19 mouse cellular contexts compared by ENCODE assay signal in the genomic region with DNA sequence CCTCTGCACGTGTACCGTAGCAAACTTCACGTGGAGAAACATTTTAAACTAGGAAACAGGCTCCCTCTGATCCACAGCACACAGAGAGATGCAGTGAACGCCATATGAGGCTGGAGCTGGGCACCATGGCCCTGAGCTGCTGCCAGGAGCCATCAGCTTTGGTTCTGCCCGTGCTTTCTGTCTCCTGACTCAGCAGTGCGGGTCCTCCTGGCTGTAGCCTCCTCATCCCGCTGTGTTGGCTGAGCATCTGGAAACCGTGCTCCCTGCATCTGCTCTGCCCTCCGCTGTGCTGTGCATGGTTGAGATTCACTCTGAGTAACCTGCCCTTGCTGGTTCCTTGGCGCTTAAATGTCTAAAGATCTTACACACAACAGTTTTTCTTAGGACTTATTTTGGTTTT. TPM values are rescaled to one million over a fixed set of nuclear protein-coding genes. Genes with fewer than 3 reads are reported as not detected.
DNase-seq lines count a peak whose midpoint lies in the region; ATAC-seq and TF ChIP-seq lines count a peak whose summit lies in the region.
"Had no signal": no experiment of that assay in that cellular context is flagged by ENCODE, and none has a peak within 500 bp of the region (broad histone marks: within the 10 kb centered on the region; RNA-seq: fewer than 3 reads in every experiment).

No protein-coding gene starts in this region.

- H3K9me3 ChIP-seq in forebrain, embryonic 13.5 days (replicated peaks), result no peaks in the 10 kb centered on the region
- H3K9me3 ChIP-seq in forebrain, embryonic 11.5 days (ENCODE audit: control insufficient read depth, low read length), result no peaks in the 10 kb centered on the region
- H3K9me3 ChIP-seq in midbrain, postnatal 0 days (ENCODE audit: low read length), result no peaks in the 10 kb centered on the region
- H3K9me3 ChIP-seq in midbrain, embryonic 13.5 days, result no peaks in the 10 kb centered on the region
- H3K9me3 ChIP-seq: G1E; heart, embryonic 13.5 days; neural tube, embryonic 13.5 days; stomach, embryonic 15.5 days had no signal

- no peak for TF ChIP-seq POLR2A in olfactory bulb, adult 2 months (IDR thresholded peaks at IDR 0.05; ENCODE audit: insufficient read depth, low read depth, low read length)

- TF ChIP-seq CTCF in layer of hippocampus, adult 2 months (conservative IDR thresholded peaks at IDR 0.05), result no peak
- TF ChIP-seq CTCF in midbrain, postnatal 0 days (IDR thresholded peaks at IDR 0.05), result no peak
- TF ChIP-seq CTCF in olfactory bulb, adult 2 months (IDR thresholded peaks at IDR 0.05; ENCODE audit: insufficient read depth, low read depth, low read length), result no peak

- H3K36me3 ChIP-seq in forebrain, embryonic 13.5 days (ENCODE audit: poor library complexity, severe bottlenecking), result no peaks in the 10 kb centered on the region
- no peaks in the 10 kb centered on the region for H3K36me3 ChIP-seq in forebrain, embryonic 11.5 days (ENCODE audit: control insufficient read depth, insufficient read depth, low read length)
- H3K36me3 ChIP-seq in midbrain, postnatal 0 days (ENCODE audit: insufficient read depth, low read length), result no peaks in the 10 kb centered on the region
- no peaks in the 10 kb centered on the region for H3K36me3 ChIP-seq in midbrain, embryonic 13.5 days
- H3K36me3 ChIP-seq: G1E; heart, embryonic 13.5 days; neural tube, embryonic 13.5 days; stomach, embryonic 15.5 days had no signal

- peak overlapping the region; percentile 31; the same call in 1 of the 2 replicates for H3K27ac ChIP-seq in forebrain, embryonic 13.5 days
- H3K27ac ChIP-seq in forebrain, embryonic 11.5 days (ENCODE audit: low read depth, low read length), result no peak overlapping the region
- H3K27ac ChIP-seq in layer of hippocampus, adult 2 months, result peak overlapping the region; percentile 74
- H3K27ac ChIP-seq in midbrain, postnatal 0 days (ENCODE audit: low read depth, low read length), result no peak overlapping the region
- H3K27ac ChIP-seq in midbrain, embryonic 13.5 days, result no peak overlapping the region
- H3K27ac ChIP-seq in olfactory bulb, adult 2 months (ENCODE audit: insufficient read depth, low read depth, low read length), result peak overlapping the region; percentile 29; the same call in 1 of the 2 replicates
- H3K27ac ChIP-seq: heart, embryonic 13.5 days; macrophage; neural tube, embryonic 13.5 days; stomach, embryonic 15.5 days had no signal

- ATAC-seq in forebrain, embryonic 13.5 days, result no peak
- no peak for ATAC-seq in forebrain, embryonic 11.5 days (replicated peaks; ENCODE audit: low FRiP score)
- ATAC-seq in midbrain, postnatal 0 days (ENCODE audit: low FRiP score), result no peak
- no peak for ATAC-seq in midbrain, embryonic 13.5 days

- WGBS in forebrain, embryonic 13.5 days, result 82% methylated on average over 10 of the region's 10 CpGs
- 86% methylated on average over 10 of the region's 10 CpGs for WGBS in forebrain, embryonic 11.5 days
- 77% methylated on average over 10 of the region's 10 CpGs for WGBS in midbrain, postnatal 0 days
- WGBS in midbrain, embryonic 13.5 days, result 85% methylated on average over 10 of the region's 10 CpGs
- WGBS in olfactory bulb, adult 2 months, result 41% methylated on average over 10 of the region's 10 CpGs

- H3K4me2 ChIP-seq in forebrain, embryonic 13.5 days, result no peak overlapping the region
- H3K4me2 ChIP-seq in forebrain, embryonic 11.5 days (ENCODE audit: low read depth, low read length, severe bottlenecking), result no peak overlapping the region
- no peak overlapping the region for H3K4me2 ChIP-seq in midbrain, postnatal 0 days (ENCODE audit: low read depth, low read length, poor library complexity, severe bottlenecking)
- H3K4me2 ChIP-seq in midbrain, embryonic 13.5 days (replicated peaks), result no peak overlapping the region
- H3K4me2 ChIP-seq: heart, embryonic 13.5 days; neural tube, embryonic 13.5 days; stomach, embryonic 15.5 days had no signal

- peaks cover 11% of the 10 kb centered on the region for H3K4me1 ChIP-seq in forebrain, embryonic 13.5 days
- H3K4me1 ChIP-seq in forebrain, embryonic 11.5 days (replicated peaks; ENCODE audit: control insufficient read depth, insufficient read depth, low read length), result no peaks in the 10 kb centered on the region
- 0 out of 2 replicates have a peak, but pooled peaks cover 6% of the 10 kb centered on the region for H3K4me1 ChIP-seq in midbrain, postnatal 0 days (ENCODE audit: insufficient read depth, low read length)
- H3K4me1 ChIP-seq in midbrain, embryonic 13.5 days (replicated peaks), result peaks cover 5% of the 10 kb centered on the region; the same call in 1 of the 2 replicates
- peaks cover 34% of the 10 kb centered on the region for H3K4me1 ChIP-seq in olfactory bulb, adult 2 months (ENCODE audit: control insufficient read depth, insufficient read depth, low read length)

- DNase-seq in forebrain, embryonic 11.5 days (ENCODE audit: low spot score), result no peak
- no peak for DNase-seq in layer of hippocampus, adult 2 months (ENCODE audit: low spot score in 2 of 2)
- no peak for DNase-seq in layer of hippocampus, adult 11-12 months (ENCODE audit: low spot score)
- peak; percentile 67 for DNase-seq in midbrain, postnatal 0 days (ENCODE audit: low spot score)
- DNase-seq in heart, postnatal 4 days, result no peak
- DNase-seq: adrenal gland, adult 8-10 months; kidney, postnatal 14 days; lung, adult 2 months; spleen, adult 18-20 months; thymus, postnatal 14 days had no signal

- H3K27me3 ChIP-seq in forebrain, embryonic 13.5 days, result no peaks in the 10 kb centered on the region
- H3K27me3 ChIP-seq in forebrain, embryonic 11.5 days (ENCODE audit: control insufficient read depth, insufficient read depth, low read length), result no peaks in the 10 kb centered on the region
- H3K27me3 ChIP-seq in midbrain, postnatal 0 days (ENCODE audit: insufficient read depth, low read length), result no peaks in the 10 kb centered on the region
- no peaks in the 10 kb centered on the region for H3K27me3 ChIP-seq in midbrain, embryonic 13.5 days
- H3K27me3 ChIP-seq: heart, embryonic 13.5 days; neural tube, embryonic 13.5 days; stomach, embryonic 15.5 days had no signal

- no peak overlapping the region for H3K9ac ChIP-seq in forebrain, embryonic 13.5 days
- H3K9ac ChIP-seq in forebrain, embryonic 11.5 days (ENCODE audit: low read length), result no peak overlapping the region
- H3K9ac ChIP-seq in midbrain, postnatal 0 days (replicated peaks; ENCODE audit: low read length, poor library complexity, severe bottlenecking), result no peak overlapping the region
- no peak overlapping the region for H3K9ac ChIP-seq in midbrain, embryonic 13.5 days (replicated peaks)
- H3K9ac ChIP-seq: heart, embryonic 13.5 days; neural tube, embryonic 13.5 days; stomach, embryonic 15.5 days had no signal

- no peak overlapping the region for H3K4me3 ChIP-seq in forebrain, embryonic 13.5 days
- H3K4me3 ChIP-seq in forebrain, embryonic 11.5 days (ENCODE audit: low read depth, low read length), result no peak overlapping the region
- no peak overlapping the region for H3K4me3 ChIP-seq in layer of hippocampus, adult 2 months
- H3K4me3 ChIP-seq in midbrain, postnatal 0 days (ENCODE audit: low read depth, low read length), result no peak overlapping the region
- no peak overlapping the region for H3K4me3 ChIP-seq in midbrain, embryonic 13.5 days (replicated peaks)
- H3K4me3 ChIP-seq in olfactory bulb, adult 2 months (ENCODE audit: insufficient read depth, low read depth, low read length), result no peak overlapping the region
- H3K4me3 ChIP-seq: heart, embryonic 13.5 days; neural tube, embryonic 13.5 days; stomach, embryonic 15.5 days had no signal

RNA-seq across cellular contexts. Expression of gene Zfp664, which starts 39.7 kb away (rescaled TPM):
- polyA plus RNA-seq in forebrain, embryonic 13.5 days (2015; fragmentation: Nextera tagmentation; extraction: Ambion mirVana), result 148 and 168 TPM in 2 replicates
- polyA plus RNA-seq in forebrain, embryonic 11.5 days (2014; fragmentation: Nextera tagmentation; extraction: Ambion mirVana), result 139 and 166 TPM in 2 replicates
- 10 to 100 TPM; 65.1 to 66.1 TPM for total RNA-seq in layer of hippocampus, adult 2 months (2021)
- 29.2 and 44.4 TPM in 2 replicates for total RNA-seq in midbrain, postnatal 0 days (2014; rRNA removed)
- 50.0 and 50.2 TPM in 2 replicates for polyA plus RNA-seq in midbrain, postnatal 0 days (2015; fragmentation: Nextera tagmentation; extraction: Ambion mirVana)
- polyA plus RNA-seq in midbrain, embryonic 13.5 days (2015; fragmentation: Nextera tagmentation; extraction: Ambion mirVana), result 163 and 174 TPM in 2 replicates
- 74.3 TPM in 1 of 2 replicates, not detected in the other for polyA plus RNA-seq in olfactory bulb, adult 2 months (2012; ENCODE audit: insufficient read depth, insufficient read length, low replicate concordance, missing spikeins)
- total RNA-seq in heart, postnatal 4 days (2021), result 10 to 100 TPM; 57.5 to 62.7 TPM

RNA-seq across cellular contexts. Expression of gene Ccdc92, which starts 40.0 kb away (rescaled TPM):
- polyA plus RNA-seq in forebrain, embryonic 13.5 days (2015; fragmentation: Nextera tagmentation; extraction: Ambion mirVana), result 21.3 and 22.9 TPM in 2 replicates
- polyA plus RNA-seq in forebrain, embryonic 11.5 days (2014; fragmentation: Nextera tagmentation; extraction: Ambion mirVana), result 17.3 and 18.6 TPM in 2 replicates
- total RNA-seq in layer of hippocampus, adult 2 months (2021), result 10 to 100 TPM; 79.7 to 81.8 TPM
- total RNA-seq in midbrain, postnatal 0 days (2014; rRNA removed), result 37.1 and 39.9 TPM in 2 replicates
- polyA plus RNA-seq in midbrain, postnatal 0 days (2015; fragmentation: Nextera tagmentation; extraction: Ambion mirVana), result 50.4 and 57.8 TPM in 2 replicates
- 24.8 and 28.0 TPM in 2 replicates for polyA plus RNA-seq in midbrain, embryonic 13.5 days (2015; fragmentation: Nextera tagmentation; extraction: Ambion mirVana)
- not detected in 2 replicates for polyA plus RNA-seq in olfactory bulb, adult 2 months (2012; ENCODE audit: insufficient read depth, insufficient read length, low replicate concordance, missing spikeins)
- total RNA-seq in heart, postnatal 4 days (2021), result under 1 TPM; 0.68 to 0.88 TPM
- total RNA-seq: hematopoietic stem cell, adult 5-6 weeks had no signal
- polyA plus RNA-seq: macrophage had no signal

Comparison
In these comparisons a context has a peak if more than half of its experiments do, and no peak if none do; other contexts are left out.
1. H3K27ac ChIP-seq: peak in forebrain, embryonic 13.5 days (single experiment), layer of hippocampus, adult 2 months (single experiment) and olfactory bulb, adult 2 months (single experiment); none in forebrain, embryonic 11.5 days (single experiment), midbrain, postnatal 0 days (single experiment) and midbrain, embryonic 13.5 days (single experiment).
2. RNA of gene Ccdc92, which starts 40.0 kb away (polyA plus RNA-seq): 50.4 to 57.8 TPM in midbrain, postnatal 0 days, 24.8 to 28.0 TPM in midbrain, embryonic 13.5 days, 21.3 to 22.9 TPM in forebrain, embryonic 13.5 days and 17.3 to 18.6 TPM in forebrain, embryonic 11.5 days; not detected in olfactory bulb, adult 2 months; every median in the first group is over 10 times any median in the second.